Mouse (Mus musculus) bone marrow, adult 2 months (tissue): Measurements from ENCODE around the gene Fndc9.

Experiments
- CTCF ChIP-seq: fragments of 200-500 bp; IDR thresholded peaks from 2 replicates; pipeline ENCODE4 v1.5.1; 2011; ENCODE audit warnings: low read length, control low read depth; ENCODE audit not compliant: control insufficient read depth, insufficient read depth
- POLR2A ChIP-seq: fragments of 200-500 bp; IDR thresholded peaks from 2 replicates; pipeline ENCODE4 v1.6.1; 2011; ENCODE audit warnings: low read depth, mild to moderate bottlenecking, control low read depth, low read length, borderline replicate concordance; ENCODE audit not compliant: control insufficient read depth

- TF ChIP-seq CTCF (no peak), POLR2A (no peak)
Observed at GRCm38 (mm10) chr11:46282612-46283011, 47.3 kb downstream of the Fndc9 start.
